Mouse (Mus musculus): ENCODE data around the gene Natd1. TPM values are rescaled to one million over a fixed set of nuclear protein-coding genes. Genes with fewer than 3 reads are reported as not detected.

Gene Natd1
- polyA plus RNA-seq, 1 experiment from 2014 or later, result 19.9 TPM

DNA sequence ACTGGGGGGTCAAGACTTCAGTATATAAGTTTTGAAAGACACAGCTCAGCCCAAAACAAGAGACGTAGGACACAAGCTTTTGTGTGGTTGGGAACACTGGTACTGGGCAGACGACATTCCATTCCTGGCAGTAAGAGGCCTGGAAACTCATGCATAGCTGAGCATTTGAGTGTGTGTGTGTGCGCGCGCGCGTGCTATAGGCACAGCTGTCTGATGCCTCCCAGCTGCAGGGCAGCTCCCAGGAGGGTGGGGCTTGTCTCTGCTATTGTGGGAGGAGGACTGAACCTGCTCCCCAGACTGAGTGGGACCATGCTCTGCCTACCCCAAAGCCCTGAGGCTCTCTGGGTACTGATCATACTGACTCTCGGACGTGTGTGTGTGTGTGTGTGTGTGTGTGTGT, 26.8 kb upstream of the Natd1 start:
- peaks cover 45% of the 10 kb centered on the region for H3K4me1 ChIP-seq
- peak overlapping the region; percentile 46; the same call in 1 of the 2 replicates for H3K27ac ChIP-seq (replicated peaks)
- H3K27me3 ChIP-seq (replicated peaks; ENCODE audit: low read depth, poor library complexity, severe bottlenecking), result no peaks in the 10 kb centered on the region
- no peaks in the 10 kb centered on the region for H3K9me3 ChIP-seq
- peak; percentile 70 for DNase-seq (ENCODE audit: low spot score)
- H3K4me3 ChIP-seq, result no peak overlapping the region
- WGBS, result 63% methylated on average over 9 of the region's 9 CpGs
- peaks cover 71% of the 10 kb centered on the region for H3K36me3 ChIP-seq (replicated peaks)

DNA sequence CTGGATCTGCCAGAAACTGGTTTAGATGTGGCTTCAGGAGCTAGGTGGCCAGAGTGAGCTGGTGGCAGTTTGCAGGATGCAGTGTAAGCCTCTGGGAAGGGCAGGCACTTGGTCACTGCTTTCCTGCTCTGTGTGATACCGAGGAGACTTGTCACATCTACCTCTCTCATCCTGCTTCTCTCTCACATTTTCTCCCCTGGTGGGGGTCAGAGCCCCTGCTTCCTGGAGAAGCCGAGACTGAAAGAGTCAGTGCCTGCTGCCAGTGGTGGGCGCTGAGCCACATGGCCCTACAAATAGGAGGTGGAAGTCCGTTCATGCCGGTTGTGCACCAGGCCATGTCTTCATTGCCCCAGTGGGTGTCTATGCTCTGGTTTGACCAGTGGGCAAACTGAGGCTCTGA, 26.0 kb upstream of the Natd1 start:
- 84% methylated on average over 5 of the region's 5 CpGs for WGBS
- DNase-seq (ENCODE audit: low spot score), result no peak
- Histone ChIP-seq H3K27me3 (replicated peaks; ENCODE audit: low read depth, poor library complexity, severe bottlenecking) (no peaks in the 10 kb centered on the region), H3K36me3 (replicated peaks) (peaks cover 65% of the 10 kb centered on the region), H3K4me3 (no peak overlapping the region), H3K27ac (replicated peaks) (0 out of 2 replicates have a peak overlapping the region, but pooled peaks have one; percentile 21), H3K4me1 (peaks cover 49% of the 10 kb centered on the region), H3K9me3 (no peaks in the 10 kb centered on the region)

DNA sequence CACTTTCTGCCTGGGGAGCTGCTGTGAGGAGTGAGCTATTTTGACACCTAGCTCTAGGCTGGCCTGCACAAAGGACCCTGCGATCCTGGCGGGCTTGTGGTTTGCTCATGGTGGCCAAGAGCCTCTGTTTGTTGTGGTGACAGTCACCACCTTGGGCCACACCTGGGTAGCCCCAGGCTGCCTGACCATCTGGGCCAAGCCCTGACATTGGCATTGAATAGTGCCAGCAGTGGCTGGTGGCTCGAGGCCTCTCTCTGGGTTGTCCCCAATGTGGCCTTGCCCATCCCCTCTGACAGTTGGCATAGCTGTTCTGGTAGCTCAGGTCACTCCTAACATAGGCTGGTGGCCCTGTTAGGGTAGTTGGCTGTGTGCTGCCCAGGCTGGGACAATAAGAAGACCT, 24.9 kb upstream of the Natd1 start:
- no peaks in the 10 kb centered on the region for H3K9me3 ChIP-seq
- no peaks in the 10 kb centered on the region for H3K27me3 ChIP-seq (replicated peaks; ENCODE audit: low read depth, poor library complexity, severe bottlenecking)
- H3K4me3 ChIP-seq, result no peak overlapping the region
- H3K27ac ChIP-seq (replicated peaks), result no peak overlapping the region
- WGBS, result 88% methylated on average over 3 of the region's 3 CpGs
- peaks cover 64% of the 10 kb centered on the region for H3K36me3 ChIP-seq (replicated peaks)
- no peak for DNase-seq (ENCODE audit: low spot score)
- H3K4me1 ChIP-seq, result peaks cover 46% of the 10 kb centered on the region

DNA sequence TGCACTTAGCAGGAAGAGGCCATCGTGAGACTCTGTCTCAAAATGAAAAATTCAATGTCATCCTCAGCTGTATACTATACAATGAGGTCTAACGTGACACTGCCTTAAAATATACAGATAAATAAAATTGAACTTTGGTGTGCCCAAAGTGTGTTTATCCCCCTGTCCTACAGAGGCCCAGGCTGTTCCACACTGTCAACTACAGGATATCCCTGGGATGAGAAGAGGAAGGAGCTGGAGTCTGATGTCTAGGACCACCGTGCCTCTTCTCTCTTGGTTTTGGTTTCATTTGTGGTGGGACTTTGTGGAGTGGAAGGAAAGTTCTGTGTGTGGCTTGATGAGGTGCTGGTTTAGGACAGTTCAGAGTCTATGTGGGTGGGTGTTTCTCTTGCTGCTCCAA, 23.1 kb upstream of the Natd1 start:
- Histone ChIP-seq H3K27ac (replicated peaks) (no peak overlapping the region), H3K36me3 (replicated peaks) (peaks cover 49% of the 10 kb centered on the region), H3K4me3 (no peak overlapping the region), H3K9me3 (no peaks in the 10 kb centered on the region), H3K27me3 (replicated peaks; ENCODE audit: low read depth, poor library complexity, severe bottlenecking) (no peaks in the 10 kb centered on the region), H3K4me1 (peaks cover 54% of the 10 kb centered on the region)
- 87% methylated on average over 3 of the region's 3 CpGs for WGBS
- DNase-seq (ENCODE audit: low spot score), result no peak

DNA sequence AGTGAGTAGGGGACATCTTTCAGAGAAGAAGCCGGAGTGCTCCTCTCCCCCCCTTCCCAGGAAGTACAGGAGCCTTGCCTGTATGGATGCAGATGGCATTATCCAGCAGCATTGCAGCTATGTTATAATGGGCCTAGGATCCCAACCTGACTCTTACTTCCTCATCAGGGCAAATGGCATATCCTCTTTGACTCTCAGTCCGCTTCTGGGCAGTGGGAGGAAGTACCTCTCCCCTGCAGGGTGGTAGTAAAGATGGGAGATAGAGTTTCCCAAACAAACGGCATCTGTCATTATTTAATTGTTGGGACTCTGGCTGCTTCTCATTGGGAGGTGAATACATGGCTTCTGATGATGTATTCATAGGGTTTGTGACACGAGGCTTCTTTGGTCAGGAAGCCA, 21.4 kb upstream of the Natd1 start:
- Histone ChIP-seq H3K9me3 (no peaks in the 10 kb centered on the region), H3K27me3 (replicated peaks; ENCODE audit: low read depth, poor library complexity, severe bottlenecking) (no peaks in the 10 kb centered on the region), H3K4me1 (peaks cover 54% of the 10 kb centered on the region), H3K27ac (replicated peaks) (no peak overlapping the region), H3K4me3 (no peak overlapping the region), H3K36me3 (replicated peaks) (peaks cover 39% of the 10 kb centered on the region)
- no peak for DNase-seq (ENCODE audit: low spot score)
- 77% methylated on average over 4 of the region's 4 CpGs for whole genome bisulfite sequencing

DNA sequence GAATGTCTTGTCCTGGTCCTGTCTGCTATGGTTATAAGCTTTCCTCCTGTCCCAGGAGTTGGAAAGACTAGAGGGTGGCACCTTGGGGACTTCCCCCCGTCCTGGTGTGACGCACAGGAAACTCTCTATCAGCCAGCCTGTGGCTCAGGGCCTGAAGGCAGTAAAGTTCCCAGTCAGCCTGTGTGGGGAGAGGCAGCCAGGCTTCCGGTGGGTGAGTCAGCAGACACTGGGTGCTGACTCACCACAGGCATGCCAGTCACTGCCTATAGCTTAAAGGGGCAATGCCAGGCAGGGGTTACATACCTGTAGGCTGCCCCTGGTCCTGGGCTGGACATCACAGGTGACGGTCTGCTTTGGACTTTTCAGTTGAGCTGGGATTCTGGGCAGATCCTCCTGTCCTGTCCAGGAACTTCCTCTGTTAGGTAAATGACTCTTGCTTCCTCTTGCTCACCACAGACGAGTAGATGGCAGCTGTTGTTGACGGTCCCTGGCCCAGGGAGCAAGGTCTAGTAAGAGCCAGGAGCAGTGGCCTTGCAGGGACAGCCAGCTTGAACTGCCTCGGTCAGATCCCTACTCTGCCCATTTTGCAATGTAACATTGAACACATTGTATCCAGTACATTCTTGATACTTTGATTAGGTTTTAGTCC, 20.9 kb upstream of the Natd1 start:
- no peak for DNase-seq (ENCODE audit: low spot score)
- Histone ChIP-seq H3K36me3 (replicated peaks) (peaks cover 36% of the 10 kb centered on the region), H3K9me3 (no peaks in the 10 kb centered on the region), H3K4me3 (0 out of 2 replicates have a peak overlapping the region, but pooled peaks have one; percentile 6), H3K27ac (replicated peaks) (no peak overlapping the region), H3K4me1 (peaks cover 54% of the 10 kb centered on the region), H3K27me3 (replicated peaks; ENCODE audit: low read depth, poor library complexity, severe bottlenecking) (peaks cover 5% of the 10 kb centered on the region; the same call in 1 of the 2 replicates)
- 85% methylated on average over 7 of the region's 7 CpGs for WGBS

DNA sequence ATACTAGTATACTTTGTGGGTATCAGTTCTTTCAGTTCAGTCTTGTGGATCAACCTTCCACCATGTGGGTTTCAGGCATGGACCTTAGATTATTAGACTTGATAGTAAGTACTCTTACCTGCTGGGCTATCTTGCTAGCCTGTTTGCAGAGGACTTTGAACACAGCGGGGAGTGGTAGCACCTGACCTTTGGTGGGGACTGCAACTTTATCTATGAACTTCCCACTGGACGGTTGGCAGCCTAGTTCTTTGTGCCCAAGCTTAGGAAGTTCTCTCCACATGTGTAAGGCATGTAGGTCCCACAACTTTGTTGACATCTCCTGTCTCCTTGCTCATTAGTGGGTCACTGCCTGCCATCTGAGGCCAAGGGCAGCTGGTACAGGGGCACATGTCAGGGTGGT, 20.2 kb upstream of the Natd1 start:
- H3K36me3 ChIP-seq (replicated peaks), result peaks cover 32% of the 10 kb centered on the region
- WGBS, result 86% methylated on average over 2 of the region's 2 CpGs

DNA sequence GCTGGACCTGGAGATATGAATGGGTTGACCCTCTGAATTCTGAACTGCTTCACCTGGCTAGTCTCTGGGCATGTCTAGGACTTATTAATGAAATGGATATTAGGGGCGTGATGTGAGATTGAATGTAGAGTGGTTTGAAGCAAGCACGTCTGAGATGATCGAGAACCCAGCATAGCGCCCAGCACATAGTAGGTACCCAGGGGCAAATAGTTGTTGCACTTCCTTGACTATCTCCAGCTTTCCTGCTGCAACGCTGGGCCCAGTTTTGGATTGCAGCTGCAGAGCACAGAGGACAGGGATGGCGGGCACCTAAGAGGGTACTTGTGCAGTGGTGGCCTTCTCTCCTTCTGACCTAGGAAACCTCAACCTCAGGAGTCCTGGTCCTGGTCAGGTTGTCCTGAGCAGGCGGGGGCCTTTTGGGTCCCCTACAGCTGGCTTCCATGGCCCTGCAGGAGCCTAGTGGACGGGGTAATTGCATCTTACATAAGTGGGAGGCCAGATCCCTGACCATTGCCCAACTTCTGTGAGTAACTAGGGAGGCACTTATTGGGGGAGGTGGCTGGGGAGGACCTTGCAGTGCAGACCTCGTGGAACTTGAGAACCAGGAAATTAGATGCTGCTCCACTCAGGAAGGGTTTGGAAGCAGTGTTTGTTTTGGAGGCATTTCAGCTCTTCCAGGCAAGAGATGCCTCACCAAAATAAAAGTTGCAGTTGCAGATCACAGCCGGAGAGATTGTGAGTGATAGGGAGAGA, 18.8 kb upstream of the Natd1 start:
- H3K27ac ChIP-seq (replicated peaks), result peak overlapping the region; percentile 36; the same call in 1 of the 2 replicates
- H3K4me1 ChIP-seq, result peaks cover 49% of the 10 kb centered on the region
- no peaks in the 10 kb centered on the region for H3K9me3 ChIP-seq
- no peak for DNase-seq (ENCODE audit: low spot score)
- H3K27me3 ChIP-seq (replicated peaks; ENCODE audit: low read depth, poor library complexity, severe bottlenecking), result peaks cover 8% of the 10 kb centered on the region; the same call in 1 of the 2 replicates
- peak overlapping the region; percentile 89 for H3K4me3 ChIP-seq
- peaks cover 22% of the 10 kb centered on the region for H3K36me3 ChIP-seq (replicated peaks)
- 79% methylated on average over 10 of the region's 10 CpGs for WGBS

More for the DNA sequence above, 20.2 kb upstream of the Natd1 start:
- Histone ChIP-seq H3K27ac (replicated peaks) (no peak overlapping the region), H3K4me3 (no peak overlapping the region), H3K4me1 (peaks cover 56% of the 10 kb centered on the region), H3K27me3 (replicated peaks; ENCODE audit: low read depth, poor library complexity, severe bottlenecking) (peaks cover 8% of the 10 kb centered on the region; the same call in 1 of the 2 replicates), H3K9me3 (no peaks in the 10 kb centered on the region)
- no peak for DNase-seq (ENCODE audit: low spot score)

DNA sequence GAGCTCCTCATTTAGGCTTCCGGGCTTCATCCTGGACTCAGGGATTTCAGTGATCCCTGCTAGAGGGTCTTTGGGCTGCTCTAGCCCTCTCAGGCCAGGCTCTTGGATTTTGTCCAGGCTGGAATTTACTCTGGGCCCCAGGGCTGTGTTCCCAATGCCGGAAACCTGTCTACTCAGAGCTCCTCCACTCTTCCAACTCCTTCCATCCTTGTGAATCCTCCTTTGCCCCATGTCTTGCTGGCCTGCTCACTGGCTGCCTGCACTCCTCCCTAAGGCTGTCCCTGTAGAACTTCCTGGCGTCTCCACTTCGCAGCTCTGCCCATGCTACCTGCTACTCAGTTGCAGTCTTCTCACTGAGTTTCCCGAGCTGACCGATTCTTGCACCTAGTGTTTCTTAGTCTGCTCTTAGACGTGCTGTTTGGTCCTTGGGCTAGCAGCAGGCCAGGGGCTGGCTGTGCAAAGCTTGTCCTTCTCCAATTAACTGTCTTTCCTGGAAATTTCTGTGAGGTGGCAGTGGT, 18.0 kb upstream of the Natd1 start:
- peaks cover 8% of the 10 kb centered on the region; the same call in 1 of the 2 replicates for H3K27me3 ChIP-seq (replicated peaks; ENCODE audit: low read depth, poor library complexity, severe bottlenecking)
- H3K4me1 ChIP-seq, result peaks cover 56% of the 10 kb centered on the region
- DNase-seq (ENCODE audit: low spot score), result no peak
- no peaks in the 10 kb centered on the region for H3K9me3 ChIP-seq
- 10% methylated on average over 7 of the region's 7 CpGs for WGBS
- H3K27ac ChIP-seq (replicated peaks), result peak overlapping the region; percentile 90
- peaks cover 14% of the 10 kb centered on the region; the same call in 1 of the 2 replicates for H3K36me3 ChIP-seq (replicated peaks)
- H3K4me3 ChIP-seq, result peak overlapping the region; percentile 89

DNA sequence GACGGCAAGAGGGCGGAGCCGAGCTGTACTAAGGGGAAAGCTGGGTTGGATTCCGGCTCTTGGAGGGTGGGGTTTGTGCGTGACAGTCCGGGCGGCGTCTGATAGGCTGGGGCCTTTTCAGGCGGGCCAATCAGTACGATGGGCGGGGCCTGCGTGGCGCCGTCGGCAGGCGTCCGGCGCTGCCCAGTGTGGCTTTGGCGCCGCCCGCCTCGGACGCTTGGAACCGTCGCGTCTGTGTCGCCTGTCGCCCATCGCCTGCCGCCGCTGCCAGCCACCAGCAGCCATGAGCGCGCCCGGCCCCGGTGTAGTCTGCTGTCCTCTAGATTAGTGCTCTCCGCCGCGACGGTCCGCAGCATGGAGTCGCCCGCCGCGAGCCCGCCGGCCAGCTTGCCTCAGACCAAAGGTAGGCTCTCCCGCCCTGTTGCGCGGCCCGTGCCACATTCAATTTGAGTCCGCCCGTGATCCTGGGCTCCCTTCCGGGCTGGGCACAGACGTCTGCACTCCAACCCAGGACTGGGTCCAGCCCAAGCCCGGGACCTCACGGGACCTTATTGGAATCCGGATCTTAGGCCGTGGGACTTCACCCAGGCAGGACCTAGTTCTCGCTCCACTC, 17.4 kb upstream of the Natd1 start, which contains the start of gene Map2k3:
Map2k3 (plus strand) TSS at position 165 of the 613 bp plus-strand sequence.
- peak within 1 kb of the TSS; percentile 89 for H3K4me3 ChIP-seq
- H3K27me3 ChIP-seq (replicated peaks; ENCODE audit: low read depth, poor library complexity, severe bottlenecking), result peaks cover 8% of the 10 kb centered on the region; the same call in 1 of the 2 replicates
- H3K9me3 ChIP-seq, result no peaks in the 10 kb centered on the region
- peak; percentile 96 for DNase-seq (ENCODE audit: low spot score)
- H3K36me3 ChIP-seq (replicated peaks), result peaks cover 14% of the 10 kb centered on the region; the same call in 1 of the 2 replicates
- peak within 1 kb of the TSS; percentile 90 for H3K27ac ChIP-seq (replicated peaks)
- under 1% methylated on average over 59 of the region's 59 CpGs for WGBS
- peaks cover 59% of the 10 kb centered on the region for H3K4me1 ChIP-seq

DNA sequence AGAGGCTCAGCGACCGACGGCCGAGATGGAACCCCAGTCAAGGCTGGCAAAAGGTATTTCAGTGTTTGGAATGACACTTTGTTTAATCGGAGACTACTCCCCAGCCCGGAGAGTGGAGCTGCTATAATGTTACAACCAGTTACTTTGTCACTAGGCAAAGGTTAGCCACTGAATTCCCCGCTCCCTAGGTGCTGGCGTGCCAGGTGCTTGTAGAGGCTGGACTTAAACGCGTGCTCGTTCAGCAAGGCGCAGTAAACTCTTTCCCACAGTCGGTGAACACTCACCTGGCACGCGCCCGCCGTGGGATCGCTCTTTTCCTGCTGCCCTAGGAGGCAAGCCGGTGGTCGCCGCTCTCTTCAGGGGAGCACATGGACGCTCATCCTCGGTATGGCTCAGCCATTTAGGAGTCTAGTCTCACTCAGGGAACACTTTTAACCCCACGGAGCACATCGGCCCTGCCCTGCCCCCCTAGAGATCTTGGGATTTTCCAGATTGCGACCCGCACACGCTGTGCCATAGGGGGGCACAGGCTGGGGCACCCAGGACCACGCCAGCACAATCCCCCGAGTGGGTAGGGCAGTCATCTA, 16.8 kb upstream of the Natd1 start:
- Histone ChIP-seq H3K4me3 (peak overlapping the region; percentile 89), H3K27ac (replicated peaks) (peak overlapping the region; percentile 90), H3K27me3 (replicated peaks; ENCODE audit: low read depth, poor library complexity, severe bottlenecking) (peaks cover 8% of the 10 kb centered on the region; the same call in 1 of the 2 replicates), H3K4me1 (peaks cover 62% of the 10 kb centered on the region), H3K9me3 (no peaks in the 10 kb centered on the region), H3K36me3 (replicated peaks) (peaks cover 14% of the 10 kb centered on the region; the same call in 1 of the 2 replicates)
- DNase-seq (ENCODE audit: low spot score), result no peak
- 3% methylated on average over 30 of the region's 30 CpGs for WGBS
